Mouse (Mus musculus): ENCODE data around the gene Timm23. TPM values are rescaled to one million over a fixed set of nuclear protein-coding genes. Genes with fewer than 3 reads are reported as not detected.

The Timm23 gene
- total RNA-seq (2023; ENCODE audit: inconsistent age), result 67.8 to 80.6 TPM (median 76.0 TPM) in 4 replicates

DNA sequence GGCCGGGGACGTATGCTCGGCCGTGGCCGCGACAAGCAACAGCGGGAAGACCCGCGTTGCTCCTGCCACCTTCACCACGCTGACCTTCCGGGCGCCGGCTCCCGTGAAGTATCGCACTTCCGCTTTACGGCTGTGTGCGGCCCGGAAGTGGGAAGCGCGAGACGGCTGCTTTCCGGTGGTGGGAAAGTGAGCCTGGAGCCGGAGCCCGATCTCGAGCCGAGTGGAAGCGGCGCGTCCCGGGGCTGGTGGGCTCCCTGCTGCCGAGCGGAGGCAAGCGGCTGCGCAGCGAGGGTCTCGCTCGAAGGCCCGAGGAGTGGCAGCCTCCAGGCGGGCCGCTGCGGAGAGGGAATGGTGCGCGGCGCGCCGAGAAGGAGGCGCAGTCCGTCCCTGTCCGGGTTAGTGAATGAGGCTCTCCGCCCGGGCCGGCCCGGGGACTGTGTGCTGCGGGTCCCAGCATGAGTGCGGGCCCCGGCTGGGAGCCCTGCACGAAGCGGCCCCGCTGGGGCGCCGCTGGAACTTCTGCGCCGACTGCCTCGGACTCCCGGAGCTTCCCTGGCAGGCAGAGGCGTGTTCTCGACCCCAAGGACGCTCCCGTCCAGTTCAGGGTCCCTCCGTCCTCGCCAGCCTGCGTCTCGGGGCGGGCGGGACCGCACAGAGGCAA is at the start of gene Timm23, which contains the start of gene Parg:
Gene Timm23 (minus strand): TSS at position 108 of the 661 bp plus-strand sequence.
Gene Parg (plus strand): TSS at position 159 of the 661 bp plus-strand sequence.

DNA sequence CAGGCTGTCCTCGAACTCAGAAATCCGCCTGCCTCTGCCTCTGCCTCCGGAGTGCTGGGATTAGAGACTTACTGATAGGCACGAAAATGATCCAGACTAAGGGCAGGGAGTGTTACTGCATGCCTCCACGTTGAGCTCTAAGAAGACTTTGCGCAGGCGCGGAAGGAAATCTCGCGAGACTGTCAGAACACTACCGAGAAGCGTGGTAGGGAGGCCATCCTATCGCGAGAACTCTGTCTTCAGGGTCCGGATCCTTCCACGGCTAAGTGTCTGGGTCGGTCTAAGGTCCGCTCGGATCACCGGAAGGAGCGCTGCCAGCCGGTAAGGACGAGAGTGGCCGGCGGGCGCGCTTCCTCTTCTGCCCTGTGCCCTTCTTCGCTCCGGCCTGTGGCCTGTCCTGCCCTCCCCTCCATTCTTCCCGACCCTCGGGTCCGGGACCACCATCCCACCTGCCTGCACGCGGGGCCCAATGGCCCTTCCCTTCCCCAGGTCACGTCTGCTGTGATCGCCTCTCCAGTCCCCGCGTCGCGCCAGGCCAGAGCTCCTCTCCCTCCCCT is 41.9 kb downstream of the Timm23 start, which contains the start of gene Ncoa4:
Gene Ncoa4 (plus strand): TSS at position 176 of the 557 bp plus-strand sequence.

DNA sequence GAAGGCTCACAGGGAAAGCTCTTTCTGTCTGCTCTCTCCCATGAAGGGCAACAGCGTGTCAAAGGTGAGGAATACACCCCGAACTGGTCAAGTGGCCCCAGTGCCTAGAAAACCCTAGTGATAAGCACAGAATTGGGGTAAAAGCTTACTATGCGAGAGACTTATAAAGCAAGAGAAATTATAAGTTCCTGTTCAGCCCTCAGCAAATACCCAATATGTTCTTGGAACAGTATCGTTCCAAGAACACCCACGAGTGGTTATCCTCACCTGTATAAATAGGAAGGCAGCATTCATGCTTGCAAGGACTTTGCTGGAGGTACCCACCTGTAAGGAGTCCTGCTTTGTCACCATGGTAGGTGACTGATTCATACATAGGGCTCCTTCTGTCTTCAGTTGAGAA is 60.0 kb downstream of the Timm23 start, which contains the start of gene Msmb:
Gene Msmb (plus strand): TSS at position 301 of the 400 bp plus-strand sequence.

Other genes with a start within 250 kb of the Timm23 start
- gene Galnt15, start 172.9 kb downstream of the Timm23 start, total RNA-seq (2023; ENCODE audit: inconsistent age), result 0.12 TPM in 1 of 4 replicates, not detected in the others
- gene Oxnad1, start 116.5 kb downstream of the Timm23 start, total RNA-seq (2023; ENCODE audit: inconsistent age), result 7.6 to 14.8 TPM (median 10.1 TPM) in 4 replicates
- gene Dph3, start 116.2 kb downstream of the Timm23 start, total RNA-seq (2023; ENCODE audit: inconsistent age), result 95.3 to 120 TPM (median 106 TPM) in 4 replicates
- not detected in 4 replicates for gene Msmb, start 59.9 kb downstream of the Timm23 start, total RNA-seq (2023; ENCODE audit: inconsistent age)
- 70.5 to 79.9 TPM (median 73.1 TPM) in 4 replicates for gene Ncoa4, start 42.0 kb downstream of the Timm23 start, total RNA-seq (2023; ENCODE audit: inconsistent age)
- 48.6 to 61.5 TPM (median 54.0 TPM) in 4 replicates for gene Parg, start 51 bp upstream of the Timm23 start, total RNA-seq (2023; ENCODE audit: inconsistent age)
- 0.35 to 0.63 TPM in 2 of 4 replicates, not detected in the others for gene Ogdhl, start 120.1 kb upstream of the Timm23 start, total RNA-seq (2023; ENCODE audit: inconsistent age)
- not detected in 4 replicates for gene 1700024G13Rik, start 186.5 kb upstream of the Timm23 start, total RNA-seq (2023; ENCODE audit: inconsistent age)

Measured in B cell, adult (primary cell).